Mouse (Mus musculus): ENCODE data around the gene Sh3rf3.

GRCm38 (mm10) chr10:58878636-58879035 lies 65.5 kb downstream of the Sh3rf3 start:
- TF ChIP-seq CTCF (IDR thresholded peaks at IDR 0.05; ENCODE audit: low read depth) (no peak), EP300 (IDR thresholded peaks at IDR 0.05; ENCODE audit: low read depth) (no peak)
